Mouse (Mus musculus): ENCODE results near the gene Mrgprd. TPM values are rescaled to one million over a fixed set of nuclear protein-coding genes. Genes with fewer than 3 reads are reported as not detected.

Mrgprd gene
- polyA plus RNA-seq (2016; fragmentation: Nextera tagmentation; extraction: Ambion mirVana): not detected in 2 replicates

GRCm38 (mm10) chr7:145314785-145315411, at the start of gene Mrgprd:
Mrgprd (plus strand) TSS chr7:145314835.
- Histone ChIP-seq H3K36me3 (replicated peaks) (no peaks in the 10 kb centered on the region), H3K27ac (no peak within 1 kb of the TSS), H3K4me2 (no peak within 1 kb of the TSS), H3K4me3 (replicated peaks) (no peak within 1 kb of the TSS), H3K27me3 (no peaks in the 10 kb centered on the region), H3K4me1 (no peaks in the 10 kb centered on the region), H3K9me3 (no peaks in the 10 kb centered on the region), H3K9ac (no peak within 1 kb of the TSS)
- 90% methylated on average over 6 of the region's 6 CpGs for WGBS
- ATAC-seq (ENCODE audit: low FRiP score): no peak

GRCm38 (mm10) chr7:145266011-145266410, 48.6 kb upstream of the Mrgprd start:
- Histone ChIP-seq H3K27ac (no peak overlapping the region), H3K4me3 (replicated peaks) (no peak overlapping the region), H3K27me3 (no peaks in the 10 kb centered on the region), H3K36me3 (replicated peaks) (peaks cover 27% of the 10 kb centered on the region), H3K9ac (no peak overlapping the region), H3K4me2 (no peak overlapping the region), H3K9me3 (no peaks in the 10 kb centered on the region), H3K4me1 (no peaks in the 10 kb centered on the region)
- 96% methylated on average over 2 of the region's 2 CpGs for WGBS
- ATAC-seq (ENCODE audit: low FRiP score): no peak

- Histone ChIP-seq H3K4me3 (replicated peaks) (no peak overlapping the region), H3K27me3 (no peaks in the 10 kb centered on the region), H3K27ac (no peak overlapping the region), H3K4me1 (no peaks in the 10 kb centered on the region), H3K36me3 (replicated peaks) (peaks cover 51% of the 10 kb centered on the region), H3K4me2 (no peak overlapping the region), H3K9me3 (no peaks in the 10 kb centered on the region), H3K9ac (no peak overlapping the region)
- 92% methylated on average over 7 of the region's 7 CpGs for WGBS
- no peak for ATAC-seq (ENCODE audit: low FRiP score)
These were observed 45.7 kb upstream of the Mrgprd start for GRCm38 (mm10) chr7:145268890-145269289.

- WGBS: 87% methylated on average over 5 of the region's 5 CpGs
- H3K4me2 ChIP-seq: no peak overlapping the region
- no peaks in the 10 kb centered on the region for H3K27me3 ChIP-seq
- no peak overlapping the region for H3K4me3 ChIP-seq (replicated peaks)
- H3K4me1 ChIP-seq: no peaks in the 10 kb centered on the region
- H3K9ac ChIP-seq: no peak overlapping the region
- no peaks in the 10 kb centered on the region for H3K9me3 ChIP-seq
- no peak overlapping the region for H3K27ac ChIP-seq
- H3K36me3 ChIP-seq (replicated peaks): peaks cover 61% of the 10 kb centered on the region
- no peak for ATAC-seq (ENCODE audit: low FRiP score)
These were observed 43.7 kb upstream of the Mrgprd start for GRCm38 (mm10) chr7:145270955-145271354.

GRCm38 (mm10) chr7:145275488-145275887, 39.1 kb upstream of the Mrgprd start:
- no peak overlapping the region for H3K9ac ChIP-seq
- 91% methylated on average over 3 of the region's 3 CpGs for WGBS
- H3K27ac ChIP-seq: no peak overlapping the region
- H3K27me3 ChIP-seq: no peaks in the 10 kb centered on the region
- no peaks in the 10 kb centered on the region for H3K9me3 ChIP-seq
- H3K36me3 ChIP-seq (replicated peaks): peaks cover 65% of the 10 kb centered on the region
- ATAC-seq (ENCODE audit: low FRiP score): no peak
- H3K4me3 ChIP-seq (replicated peaks): no peak overlapping the region
- no peak overlapping the region for H3K4me2 ChIP-seq
- no peaks in the 10 kb centered on the region for H3K4me1 ChIP-seq

GRCm38 (mm10) chr7:145281396-145281795, 33.2 kb upstream of the Mrgprd start:
- no peak overlapping the region for H3K27ac ChIP-seq
- no peaks in the 10 kb centered on the region for H3K9me3 ChIP-seq
- WGBS: 87% methylated on average over 4 of the region's 4 CpGs
- H3K27me3 ChIP-seq: no peaks in the 10 kb centered on the region
- H3K36me3 ChIP-seq (replicated peaks): peaks cover 22% of the 10 kb centered on the region
- no peak overlapping the region for H3K9ac ChIP-seq
- H3K4me3 ChIP-seq (replicated peaks): no peak overlapping the region
- H3K4me1 ChIP-seq: peaks cover 17% of the 10 kb centered on the region
- no peak for ATAC-seq (ENCODE audit: low FRiP score)
- H3K4me2 ChIP-seq: no peak overlapping the region

- Histone ChIP-seq H3K4me3 (replicated peaks) (peak overlapping the region; percentile 47), H3K36me3 (replicated peaks) (peaks cover 18% of the 10 kb centered on the region; the same call in 1 of the 2 replicates), H3K4me2 (peak overlapping the region; percentile 60), H3K9ac (peak overlapping the region; percentile 55), H3K27me3 (no peaks in the 10 kb centered on the region), H3K9me3 (no peaks in the 10 kb centered on the region), H3K4me1 (peaks cover 17% of the 10 kb centered on the region), H3K27ac (no peak overlapping the region)
- ATAC-seq (ENCODE audit: low FRiP score): no peak
- 71% methylated on average over 4 of the region's 4 CpGs for WGBS
These were observed 31.6 kb upstream of the Mrgprd start for GRCm38 (mm10) chr7:145283041-145283440.

- Histone ChIP-seq H3K4me2 (peak within 1 kb of the TSS; percentile 60), H3K27ac (no peak within 1 kb of the TSS), H3K9me3 (no peaks in the 10 kb centered on the region), H3K4me1 (peaks cover 17% of the 10 kb centered on the region), H3K9ac (peak within 1 kb of the TSS; percentile 55), H3K4me3 (replicated peaks) (peak within 1 kb of the TSS; percentile 47), H3K36me3 (replicated peaks) (peaks cover 13% of the 10 kb centered on the region; the same call in 1 of the 2 replicates), H3K27me3 (no peaks in the 10 kb centered on the region)
- peak; percentile 96 for ATAC-seq (ENCODE audit: low FRiP score)
- WGBS: 4% methylated on average over 18 of the region's 18 CpGs
These were observed 31.0 kb upstream of the Mrgprd start, which contains the start of gene Tpcn2 for GRCm38 (mm10) chr7:145283487-145284187. Tpcn2 (minus strand) TSS chr7:145284011.

- H3K9ac ChIP-seq: no peak overlapping the region; the same call in 1 of the 2 replicates
- WGBS: 70% methylated on average over 3 of the region's 3 CpGs
- no peak overlapping the region for H3K27ac ChIP-seq
- peak; percentile 16; the same call in 1 of the 2 replicates for ATAC-seq (ENCODE audit: low FRiP score)
- H3K4me1 ChIP-seq: peaks cover 17% of the 10 kb centered on the region
- H3K27me3 ChIP-seq: no peaks in the 10 kb centered on the region
- H3K9me3 ChIP-seq: no peaks in the 10 kb centered on the region
- H3K36me3 ChIP-seq (replicated peaks): 0 out of 2 replicates have a peak, but pooled peaks cover 7% of the 10 kb centered on the region
- H3K4me3 ChIP-seq (replicated peaks): no peak overlapping the region
- peak overlapping the region; percentile 60 for H3K4me2 ChIP-seq
These were observed 30.3 kb upstream of the Mrgprd start for GRCm38 (mm10) chr7:145284293-145284692.

- Histone ChIP-seq H3K27me3 (no peaks in the 10 kb centered on the region), H3K4me1 (peaks cover 17% of the 10 kb centered on the region), H3K9ac (no peak overlapping the region), H3K4me2 (no peak overlapping the region), H3K4me3 (replicated peaks) (no peak overlapping the region), H3K9me3 (no peaks in the 10 kb centered on the region), H3K36me3 (replicated peaks) (no peaks in the 10 kb centered on the region), H3K27ac (no peak overlapping the region)
- no peak for ATAC-seq (ENCODE audit: low FRiP score)
- 81% methylated on average over 4 of the region's 4 CpGs for WGBS
These were observed 29.2 kb upstream of the Mrgprd start for GRCm38 (mm10) chr7:145285476-145285875.

- H3K27me3 ChIP-seq: no peaks in the 10 kb centered on the region
- no peak overlapping the region for H3K9ac ChIP-seq
- no peak overlapping the region for H3K27ac ChIP-seq
- no peak for ATAC-seq (ENCODE audit: low FRiP score)
- no peak overlapping the region for H3K4me3 ChIP-seq (replicated peaks)
- H3K9me3 ChIP-seq: no peaks in the 10 kb centered on the region
- no peaks in the 10 kb centered on the region for H3K36me3 ChIP-seq (replicated peaks)
- peaks cover 17% of the 10 kb centered on the region for H3K4me1 ChIP-seq
- WGBS: 81% methylated on average over 6 of the region's 6 CpGs
- no peak overlapping the region for H3K4me2 ChIP-seq
These were observed 27.2 kb upstream of the Mrgprd start for GRCm38 (mm10) chr7:145287410-145287809.

GRCm38 (mm10) chr7:145289302-145289701, 25.3 kb upstream of the Mrgprd start:
- Histone ChIP-seq H3K4me2 (no peak overlapping the region), H3K27me3 (no peaks in the 10 kb centered on the region), H3K36me3 (replicated peaks) (no peaks in the 10 kb centered on the region), H3K27ac (no peak overlapping the region), H3K4me3 (replicated peaks) (no peak overlapping the region), H3K9ac (no peak overlapping the region), H3K9me3 (no peaks in the 10 kb centered on the region), H3K4me1 (0 out of 2 replicates have a peak, but pooled peaks cover 2% of the 10 kb centered on the region)
- WGBS: 25% methylated on average over 5 of the region's 5 CpGs
- ATAC-seq (ENCODE audit: low FRiP score): no peak
